Mouse (Mus musculus): ENCODE results near the gene Fbxl16.

GRCm38 (mm10) chr17:25792615-25793014, 16.3 kb upstream of the Fbxl16 start, which contains the start of gene Fam173a:
- TF ChIP-seq POLR2A (IDR thresholded peaks at IDR 0.05; ENCODE audit: low read depth, low read length) (no peak), CTCF (IDR thresholded peaks at IDR 0.05; ENCODE audit: extremely low read depth, insufficient read depth, insufficient read length, insufficient replicate concordance) (no peak)
